Mouse (Mus musculus): ENCODE results near the gene Tmcc1.
A peak's percentile ranks its signal among the peaks of the same experiment; 100 is the strongest.

Gene Tmcc1

DNA sequence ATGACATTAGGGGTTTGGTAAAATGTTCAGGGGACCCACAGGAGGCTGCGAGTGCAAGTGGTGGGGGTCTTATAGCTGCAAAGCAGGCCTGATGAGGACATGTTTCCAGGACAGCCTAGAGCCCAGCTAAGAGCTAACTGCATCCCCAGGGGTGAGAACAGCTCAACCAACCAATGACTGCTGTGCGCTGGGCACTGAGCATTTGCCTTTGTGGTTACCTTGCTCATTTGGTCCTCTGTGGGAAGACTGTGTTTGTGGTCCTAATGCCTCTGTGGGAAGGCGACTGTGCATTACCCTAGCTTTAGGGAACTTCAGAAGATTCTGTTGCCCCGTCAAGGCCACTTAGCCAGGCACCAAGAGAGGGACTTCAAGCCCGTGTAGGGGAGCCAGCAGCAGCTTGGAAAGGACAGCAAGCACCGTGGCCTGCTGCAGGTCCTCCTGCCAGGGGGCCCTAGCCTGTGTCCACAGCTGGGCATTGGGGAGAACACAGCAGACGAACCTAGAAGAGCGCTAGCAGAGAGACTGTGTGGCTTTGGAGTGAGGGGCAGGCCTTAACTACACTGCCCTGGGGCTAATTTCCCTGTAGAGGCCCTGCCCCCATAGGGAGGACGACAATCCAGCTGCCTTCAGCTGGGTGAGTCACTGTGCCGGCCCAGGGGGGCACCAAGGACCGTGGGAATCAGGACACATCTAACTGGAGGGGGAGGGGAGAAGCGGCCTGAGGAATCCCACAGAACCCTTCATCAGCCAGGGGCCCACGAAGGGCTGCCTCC lies 202.0 kb downstream of the Tmcc1 start:
- DNase-seq = no peak

DNA sequence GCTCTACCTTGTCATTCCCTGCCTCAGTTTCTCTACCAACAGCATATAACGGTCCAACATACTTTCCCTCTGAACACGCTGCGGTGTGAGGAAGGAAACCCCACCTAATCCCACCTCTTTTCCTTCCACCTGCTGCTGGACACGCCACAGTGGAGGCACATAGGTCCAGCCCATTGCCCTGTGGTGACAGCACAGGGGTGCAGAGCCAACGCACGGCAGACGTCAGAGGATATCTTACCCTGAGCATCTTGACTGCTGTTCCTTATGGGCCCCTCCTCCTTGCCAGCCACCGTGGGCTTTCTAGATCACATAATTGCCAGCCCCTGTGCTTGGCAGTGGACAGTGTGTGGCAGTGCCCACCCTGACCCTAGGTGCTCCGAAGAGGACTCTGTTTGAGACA lies 202.8 kb downstream of the Tmcc1 start:
- no peak for DNase-seq

DNA sequence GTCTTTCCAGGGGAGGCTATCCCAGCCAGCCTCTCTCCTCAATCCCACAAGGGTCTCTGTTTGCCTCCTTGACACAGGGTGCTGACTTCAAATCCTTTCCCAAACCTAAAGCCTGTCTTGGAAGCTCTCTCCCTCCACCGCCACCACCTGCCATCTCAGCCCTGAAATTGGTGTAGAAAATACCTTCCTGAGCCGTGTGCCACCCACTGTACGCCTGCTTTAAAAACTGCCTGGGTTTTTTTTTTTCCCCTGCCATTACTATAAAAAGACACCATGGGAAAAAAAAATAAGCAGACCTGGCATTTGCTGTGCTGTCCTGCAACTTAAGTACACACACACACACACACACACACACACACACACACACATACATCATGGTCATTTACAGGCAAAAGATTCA lies 203.2 kb downstream of the Tmcc1 start:
- no peak for DNase-seq

DNA sequence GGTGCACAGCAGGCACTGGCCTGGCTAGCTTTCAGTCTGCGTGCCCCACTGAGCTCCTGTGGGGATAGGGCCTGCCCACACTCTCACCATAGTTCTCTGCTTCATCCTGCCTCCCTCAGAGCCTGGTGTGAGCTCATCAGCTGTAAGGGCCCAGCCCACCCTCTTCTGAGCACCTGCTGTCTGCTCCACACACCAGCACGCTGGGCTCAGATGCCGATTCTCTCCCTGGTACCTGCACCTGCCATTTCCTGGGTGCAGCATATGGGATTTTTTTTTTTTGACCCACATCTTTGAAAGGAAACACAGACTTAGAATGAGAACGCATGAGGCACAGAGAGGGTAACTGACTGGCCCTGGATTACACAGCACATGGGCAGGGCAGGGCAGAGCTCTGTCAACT lies 203.7 kb downstream of the Tmcc1 start:
- DNase-seq = no peak

DNA sequence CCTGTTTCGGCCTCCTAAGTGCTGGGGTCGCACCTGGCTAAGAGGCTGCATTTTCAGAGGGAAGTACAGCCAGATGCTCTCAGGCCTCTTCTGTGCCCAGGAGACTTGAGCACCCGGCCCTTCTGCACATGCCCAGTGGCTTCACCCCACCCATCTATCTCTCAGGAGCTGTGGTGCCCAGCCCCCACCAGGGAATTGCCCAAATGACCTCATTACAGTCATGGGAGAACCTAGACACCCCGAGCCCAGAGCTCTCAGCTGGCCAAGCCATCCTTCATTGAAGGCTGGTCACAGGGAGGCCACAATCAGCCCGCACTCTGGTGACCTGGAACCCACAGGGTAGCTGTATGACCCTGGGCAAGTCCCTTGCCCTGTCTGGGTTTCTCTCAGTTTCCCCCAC lies 204.3 kb downstream of the Tmcc1 start:
- DNase-seq = no peak

DNA sequence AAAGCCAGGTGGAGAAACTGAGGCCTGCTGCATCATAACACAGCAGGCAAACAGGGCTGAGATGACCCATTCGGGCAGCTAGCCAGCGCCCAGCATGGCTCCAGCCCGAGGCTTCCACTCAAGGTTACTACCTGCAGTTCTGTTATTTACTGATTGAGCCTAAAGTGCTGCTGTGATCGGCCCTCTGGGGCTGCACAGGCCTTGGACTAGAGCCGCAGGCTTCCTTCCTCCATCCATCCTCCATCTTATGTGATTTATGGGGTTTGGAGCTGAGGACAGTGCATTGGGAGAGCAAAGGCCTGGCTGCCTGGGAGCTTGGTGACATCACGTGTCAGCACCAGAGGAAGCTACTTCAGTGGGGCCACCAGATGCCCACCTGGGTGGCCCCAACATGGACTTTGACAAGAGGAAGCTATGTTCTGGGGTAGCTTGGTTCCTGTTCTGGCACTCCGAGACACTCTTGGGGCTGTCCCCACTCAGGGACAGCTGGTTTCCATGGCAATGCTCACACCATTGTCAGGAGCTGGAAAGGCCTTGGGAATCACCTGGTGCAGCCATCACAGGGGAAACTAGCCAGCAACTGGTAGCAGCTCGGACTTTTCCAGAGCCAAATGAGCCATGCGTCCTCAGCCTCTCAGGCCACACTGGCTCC lies 206.1 kb downstream of the Tmcc1 start:
- peak; percentile 48 to 49 for DNase-seq

DNA sequence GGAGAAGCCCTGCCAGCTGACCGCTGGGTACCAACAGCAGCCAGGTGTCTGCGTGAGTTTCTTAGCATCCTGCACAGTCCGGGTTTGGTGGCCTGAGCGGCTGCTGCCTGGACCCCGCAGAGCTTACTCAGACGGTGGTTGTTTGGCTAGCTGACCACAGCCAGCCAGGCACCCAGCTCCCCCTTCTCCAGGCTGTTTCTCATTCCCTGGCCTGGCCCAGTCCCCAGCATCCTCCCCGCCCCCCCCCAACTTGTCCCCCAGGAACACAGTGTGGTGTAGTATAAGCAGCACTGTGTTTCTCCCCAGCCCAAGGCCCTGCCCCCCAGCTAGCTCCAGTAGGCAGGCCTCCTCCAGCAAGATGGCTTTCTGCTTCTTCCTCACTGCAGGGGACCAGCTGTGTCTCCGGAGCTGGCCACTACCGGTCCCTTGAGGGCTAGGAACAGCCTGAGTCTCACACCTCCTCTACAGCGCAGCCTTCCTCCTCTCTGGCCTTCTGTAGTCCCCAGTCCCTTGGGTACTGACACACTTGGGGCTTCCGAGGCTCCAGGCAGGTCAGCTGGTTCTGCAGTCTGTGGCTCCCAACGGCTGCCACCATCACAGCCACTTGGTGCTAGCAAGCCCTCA lies 206.7 kb downstream of the Tmcc1 start:
- DNase-seq = peak in 1 of 2 experiments; percentile 44

DNA sequence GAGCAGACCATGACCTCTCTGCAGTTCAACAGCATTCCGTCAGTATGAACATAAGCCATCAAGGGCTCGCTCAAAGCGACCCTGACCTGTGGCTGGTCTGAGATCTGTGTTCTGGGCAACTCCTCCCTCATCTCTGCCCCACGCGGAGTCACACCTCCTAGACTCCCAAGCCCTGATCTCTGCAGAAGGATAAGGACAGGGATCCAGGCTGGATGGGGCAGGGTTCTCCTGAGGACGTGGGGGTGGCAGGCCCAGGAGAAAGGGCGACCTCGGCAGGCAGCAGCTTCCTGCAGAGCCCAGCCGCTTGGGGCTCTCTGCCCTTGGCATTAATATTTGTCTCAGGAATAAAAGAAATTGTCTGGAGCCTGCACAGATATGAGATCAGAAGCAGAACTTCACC lies 207.7 kb downstream of the Tmcc1 start:
- DNase-seq = no peak

DNA sequence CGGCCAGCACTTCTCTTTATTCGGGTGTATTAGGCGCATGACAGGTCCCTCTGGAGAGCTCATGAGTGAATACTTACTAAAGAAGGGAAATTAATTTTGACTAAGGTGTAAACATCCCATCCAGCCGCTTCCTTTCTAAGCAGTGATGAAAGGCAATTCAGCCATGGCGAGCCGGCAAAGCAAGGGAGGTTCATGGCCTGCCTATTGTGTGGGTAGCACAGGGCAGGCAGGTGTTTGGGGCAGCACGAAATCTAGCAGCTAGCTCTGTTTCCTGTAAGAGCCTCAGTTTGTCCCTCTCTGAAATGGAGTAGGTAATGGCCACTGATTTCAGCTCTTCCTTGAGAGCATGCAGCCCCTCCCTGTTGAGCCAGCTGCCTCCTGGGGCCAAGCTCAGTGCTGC lies 208.7 kb downstream of the Tmcc1 start:
- DNase-seq = no peak

DNA sequence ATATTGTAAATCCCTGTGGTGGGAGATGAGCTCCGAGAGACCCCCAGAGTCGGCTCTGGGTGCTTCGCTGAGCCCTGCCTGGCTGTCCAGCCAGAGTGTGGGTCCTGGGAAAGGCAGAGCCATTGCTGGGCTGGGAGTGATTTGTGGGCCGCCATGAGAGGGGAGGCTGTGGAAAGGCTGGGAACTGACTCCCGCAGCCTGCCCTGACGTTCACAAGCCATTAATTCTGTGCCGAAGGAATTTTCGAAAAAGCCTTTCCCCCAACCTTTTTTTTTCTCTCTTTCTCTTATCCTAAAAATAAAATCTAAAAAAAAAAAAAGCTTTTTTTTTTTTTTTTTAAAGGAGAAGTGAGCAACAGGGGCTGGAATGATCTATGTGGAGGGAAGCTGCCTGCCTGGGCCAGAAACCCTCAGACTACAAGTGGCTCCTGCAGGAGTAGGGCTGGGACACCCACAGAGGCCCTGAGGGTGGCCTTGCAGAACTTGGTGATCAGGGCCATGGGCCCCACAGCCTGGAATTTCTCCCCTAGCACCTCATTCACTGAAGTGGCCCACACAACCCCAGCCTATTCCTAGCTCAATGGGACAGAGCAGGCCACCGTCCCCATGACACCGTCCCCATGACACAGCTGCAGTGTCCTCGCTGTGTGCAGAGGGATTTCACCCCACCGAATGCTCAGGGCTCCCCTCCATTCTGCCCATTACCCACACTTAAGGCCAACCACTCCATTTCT lies 209.8 kb downstream of the Tmcc1 start:
- no peak for DNase-seq

DNA sequence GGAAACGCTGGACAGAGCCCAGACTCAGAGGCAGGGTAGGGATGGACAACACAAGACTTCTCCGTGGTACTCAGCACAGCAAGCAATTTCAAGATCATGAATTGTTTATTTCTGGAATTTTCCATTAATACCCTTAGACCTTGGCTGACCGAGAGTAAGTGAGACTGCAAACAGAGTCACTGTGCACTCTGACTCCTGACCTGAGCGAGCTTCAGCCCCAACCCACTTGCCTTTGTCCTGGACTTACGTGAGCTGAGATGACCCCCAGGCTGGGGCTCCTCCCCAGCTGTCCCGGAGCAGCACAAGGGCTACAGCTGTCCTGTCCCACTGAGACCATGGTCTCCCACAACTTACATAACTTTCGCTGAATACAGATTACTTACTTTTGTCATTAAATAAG lies 210.4 kb downstream of the Tmcc1 start:
- no peak for DNase-seq

DNA sequence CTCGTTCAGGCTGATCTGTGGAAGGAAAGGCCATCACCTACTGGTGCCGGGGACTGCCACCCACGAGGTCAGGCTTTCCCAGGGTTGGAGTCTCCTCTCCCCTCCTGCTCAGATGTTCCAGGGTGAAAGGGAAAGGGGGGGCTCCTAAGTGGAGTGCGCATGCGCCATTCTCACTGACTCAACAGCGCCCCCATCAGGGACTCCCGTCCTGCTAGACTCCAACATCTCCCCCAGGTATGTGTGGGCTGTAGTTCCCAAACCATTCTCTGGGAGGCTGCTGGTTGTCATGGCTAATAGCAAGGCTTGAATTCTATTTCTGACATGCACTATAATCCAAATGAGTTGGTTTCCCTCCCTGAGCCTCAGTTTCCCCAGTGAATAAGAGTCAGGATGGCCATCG lies 214.7 kb downstream of the Tmcc1 start:
- DNase-seq = peak in 1 of 2 experiments; percentile 62

DNA sequence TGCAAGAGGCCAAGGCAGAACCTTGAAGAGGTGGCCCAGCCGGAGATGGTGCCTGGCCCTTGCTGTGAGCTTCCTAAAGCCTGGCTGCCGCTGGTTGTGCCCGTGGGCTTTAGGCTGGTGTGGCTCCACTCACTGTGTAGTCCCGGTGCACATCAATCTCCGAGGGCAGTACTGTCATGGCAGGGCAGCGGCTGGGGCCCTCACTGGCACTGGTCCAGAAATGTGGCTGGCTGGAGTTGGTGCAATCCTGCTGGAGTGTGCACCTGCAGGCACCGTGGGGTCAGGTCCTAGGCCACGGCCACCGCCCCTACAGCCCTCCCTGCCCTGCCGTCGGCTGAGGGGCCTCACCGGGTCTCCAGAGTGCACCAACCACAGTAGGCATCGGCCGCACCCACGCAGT lies 215.5 kb downstream of the Tmcc1 start:
- peak in 1 of 2 experiments; percentile 39 for DNase-seq

DNA sequence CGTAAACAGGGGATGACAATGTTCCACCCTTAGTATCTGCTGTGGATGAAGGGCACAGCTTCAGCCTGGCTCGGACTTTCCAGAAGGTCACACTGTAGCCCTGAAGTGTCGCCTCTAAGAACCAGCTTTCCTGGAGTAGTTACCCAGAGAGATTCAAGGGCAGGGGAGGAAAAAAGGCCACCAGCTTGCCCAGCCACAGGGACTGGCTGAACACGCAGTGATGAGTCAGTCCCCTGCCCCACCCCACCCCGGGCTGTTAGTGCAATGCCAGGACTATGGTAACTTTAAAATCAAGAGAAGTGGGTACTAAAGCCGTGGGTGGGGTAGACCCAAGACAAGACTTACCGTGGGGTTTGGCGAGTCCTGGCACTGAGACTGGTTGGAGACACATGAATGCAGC lies 217.7 kb downstream of the Tmcc1 start:
- no peak for DNase-seq

DNA sequence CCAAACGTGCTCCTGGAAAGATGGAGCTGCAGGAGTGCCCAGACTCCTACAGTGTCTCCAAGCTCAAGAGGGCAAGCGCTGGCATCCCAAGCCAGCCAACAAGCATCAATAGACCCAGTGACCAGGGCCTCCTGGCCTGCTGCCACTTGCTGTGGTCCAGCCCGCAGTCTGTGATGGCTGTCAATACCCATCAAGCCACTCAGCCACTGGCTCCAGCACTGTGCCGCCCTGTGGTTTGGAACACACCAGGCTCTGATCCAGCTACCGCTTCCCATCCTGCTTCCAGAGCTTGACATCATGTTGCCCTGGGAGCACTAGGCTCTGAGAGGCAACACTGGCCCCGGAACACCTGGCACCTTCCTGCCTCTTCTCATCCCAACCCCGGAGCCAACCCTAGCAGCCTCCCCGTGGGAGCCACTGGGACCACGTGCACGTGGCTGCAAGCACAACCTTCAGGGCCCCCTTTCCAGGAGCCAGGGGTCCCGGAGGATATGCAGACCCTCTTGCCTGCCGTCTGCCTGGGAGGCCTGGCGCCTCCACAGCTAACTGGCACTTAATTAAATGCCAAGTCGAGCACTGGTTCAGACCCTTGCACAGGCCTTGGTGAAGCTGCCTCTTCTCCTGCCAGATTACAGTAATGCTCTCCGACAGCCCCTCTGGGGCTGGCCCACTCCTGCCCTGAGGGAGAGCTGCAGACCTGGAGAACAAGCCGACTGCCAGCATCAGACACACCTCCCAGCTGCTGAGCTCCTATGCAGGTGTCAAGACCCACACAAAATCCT lies 219.2 kb downstream of the Tmcc1 start:
- DNase-seq = peak; percentile 74 to 80

DNA sequence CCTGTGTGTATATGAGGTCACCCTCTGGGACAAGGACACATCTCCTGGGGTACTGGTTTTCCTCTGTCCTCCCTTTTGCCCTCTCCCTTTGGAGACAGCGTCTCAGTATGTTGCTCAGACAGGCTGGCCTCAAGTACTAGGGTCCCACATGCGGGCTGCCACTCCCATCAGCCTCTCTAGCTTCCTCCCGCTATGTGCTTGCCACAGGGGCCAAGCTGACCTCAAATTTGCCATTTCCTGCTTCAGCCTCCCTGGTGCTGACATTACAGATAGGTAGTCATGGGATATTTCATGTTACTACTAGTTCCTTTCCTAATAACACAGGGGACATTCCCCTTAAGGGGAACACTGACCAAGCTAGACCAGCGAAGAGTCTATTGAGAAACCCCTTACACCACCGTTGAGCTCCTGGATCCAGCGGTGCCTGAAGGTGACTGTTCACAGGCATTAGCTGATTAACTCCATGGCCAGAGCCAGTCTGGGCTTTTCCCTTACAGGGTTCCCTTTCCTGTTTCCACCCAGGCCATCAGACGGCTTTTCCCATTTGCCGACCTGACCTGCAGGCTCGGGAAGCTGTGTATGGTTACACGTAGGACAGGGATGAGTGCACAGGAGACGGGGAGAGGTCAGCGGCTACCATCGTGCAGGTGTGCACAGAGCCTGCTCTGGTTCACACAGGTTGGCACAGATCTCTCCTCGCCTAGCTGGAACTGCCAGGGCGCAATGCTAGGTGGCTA lies 220.0 kb downstream of the Tmcc1 start:
- DNase-seq = no peak

DNA sequence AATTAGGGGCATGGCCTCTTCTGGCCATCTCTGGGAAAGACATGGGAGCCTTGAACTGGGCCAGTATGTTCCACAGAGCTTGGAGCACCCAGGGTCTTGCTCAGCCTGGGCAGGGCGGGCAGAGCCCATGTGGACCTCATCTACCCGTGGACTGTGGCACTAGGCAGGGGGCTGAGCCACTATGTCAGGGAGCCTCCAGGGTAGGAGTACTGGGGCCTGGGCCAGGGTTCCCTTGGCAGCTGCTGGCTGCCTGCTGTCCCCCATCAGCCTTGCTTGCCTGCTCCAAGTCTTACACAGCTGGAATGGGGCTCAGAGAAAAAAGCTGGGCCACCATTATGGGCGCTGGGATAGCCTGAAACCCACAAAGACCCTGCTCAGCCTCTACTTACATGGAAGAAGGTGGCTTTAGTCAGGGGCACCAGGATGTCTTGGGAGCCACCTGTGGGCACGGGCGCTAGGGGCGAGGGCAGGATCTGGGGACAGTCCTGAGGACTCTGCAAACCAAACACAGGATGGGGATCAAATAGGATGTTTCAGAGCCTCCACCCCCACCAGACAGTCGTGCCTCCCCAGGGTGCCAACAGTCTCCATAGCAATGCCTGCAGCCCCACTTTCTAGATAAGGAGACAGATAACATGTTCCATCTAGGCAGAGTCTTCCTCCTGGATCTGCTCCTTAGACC lies 221.1 kb downstream of the Tmcc1 start:
- peak in 1 of 2 experiments; percentile 56 for DNase-seq

DNA sequence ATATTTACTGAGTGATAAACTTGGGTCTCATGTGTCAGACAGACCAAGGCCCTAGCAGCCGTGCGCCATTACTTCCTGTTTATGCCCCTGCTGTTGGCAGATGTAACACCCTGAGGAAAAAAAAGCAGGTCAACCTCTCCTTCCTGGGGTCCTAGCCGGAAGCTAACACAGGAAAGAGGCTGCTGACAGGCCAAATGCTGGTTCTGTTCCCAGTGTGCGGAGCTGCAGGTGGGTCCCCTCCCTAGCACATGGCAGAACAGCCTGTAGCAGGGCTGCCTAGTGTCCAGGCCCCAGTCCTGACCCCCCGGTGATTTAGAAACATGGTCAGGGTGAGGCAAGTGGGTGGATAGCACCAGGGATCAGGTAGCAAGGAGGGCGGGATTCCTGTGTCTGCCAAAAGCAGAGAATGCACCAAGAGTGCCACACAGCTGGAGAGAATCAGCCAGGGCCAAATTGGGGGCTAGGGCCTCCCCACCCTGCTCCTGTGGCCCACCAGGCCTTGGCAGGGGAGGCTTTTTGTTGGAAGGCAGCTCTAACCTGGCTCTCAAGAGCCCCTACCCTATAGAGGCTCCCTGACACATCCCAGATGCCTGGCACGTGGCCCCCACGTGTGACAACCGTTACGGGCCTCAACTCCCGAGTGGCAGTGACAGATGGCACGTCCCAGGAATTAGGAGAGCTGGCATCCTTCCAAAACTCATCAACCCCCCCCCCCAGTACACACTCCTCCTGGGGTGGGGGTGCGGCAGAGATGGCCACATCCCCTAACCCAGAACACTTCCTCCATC lies 221.8 kb downstream of the Tmcc1 start:
- DNase-seq = peak; percentile 61 to 63

DNA sequence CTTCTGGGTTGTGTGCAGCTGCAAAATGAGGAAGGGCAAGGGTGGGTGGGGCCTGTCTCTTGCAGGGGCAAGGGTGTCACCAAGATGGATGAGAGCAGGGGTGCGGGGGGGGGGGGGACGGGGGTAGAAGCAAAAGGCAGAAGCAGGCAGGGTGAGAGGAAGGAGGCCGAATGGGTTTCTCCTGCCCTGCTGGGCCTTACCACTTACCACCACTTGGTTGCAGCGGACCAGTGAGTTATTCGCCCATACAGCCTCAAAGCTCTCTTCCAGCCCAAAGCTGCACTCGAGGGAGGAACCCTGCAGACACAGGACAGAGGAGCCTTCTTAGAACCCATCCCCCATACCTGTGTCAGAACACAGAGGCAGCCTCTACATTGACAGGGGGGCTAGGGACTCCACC lies 223.3 kb downstream of the Tmcc1 start:
- no peak for DNase-seq

DNA sequence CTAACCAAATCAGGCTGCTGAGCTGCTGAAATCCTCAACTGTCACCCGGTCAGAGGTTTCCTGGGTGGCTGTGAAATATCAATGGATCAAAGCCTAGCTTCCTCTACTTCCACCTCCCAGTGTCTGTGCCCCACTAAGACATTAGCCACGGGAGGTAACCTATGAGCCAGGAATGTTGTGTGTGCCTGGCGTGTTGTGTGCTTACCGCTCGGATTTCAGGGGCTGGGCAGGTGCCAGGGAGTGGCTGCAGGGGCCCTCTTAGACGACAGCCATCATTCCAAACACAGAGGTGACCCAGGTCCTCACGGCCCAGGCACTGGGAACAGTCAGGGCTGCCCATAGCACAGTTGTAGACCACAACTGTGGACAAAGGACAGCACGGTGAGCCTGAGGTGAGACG lies 224.2 kb downstream of the Tmcc1 start:
- DNase-seq = peak; percentile 68 to 74

Data from cerebellum, postnatal 10 days (tissue).